Mouse (Mus musculus) stomach, embryonic 16.5 days (tissue): ENCODE measurements around the gene 2310009B15Rik. TPM values are rescaled to one million over a fixed set of nuclear protein-coding genes. Genes with fewer than 3 reads are reported as not detected.
A peak's percentile ranks its signal among the peaks of the same experiment; 100 is the strongest.

Source experiments
- ATAC-seq: fragments of 200-750 bp; cut with Nextera tagmentation; 2 replicates; pipeline ENCODE4 v1.8.0; 2017; ENCODE audit warnings: moderate number of reproducible peaks, moderate TSS enrichment; ENCODE audit not compliant: insufficient read depth, low FRiP score
- H3K27ac ChIP-seq: fragments of 300-500 bp; sonication (generic); 2 replicates; pipeline ENCODE4 v1.5.1; 2014; ENCODE audit warnings: low read length
- H3K27me3 ChIP-seq: fragments of 300-500 bp; sonication (generic); 2 replicates; pipeline ENCODE4 v1.6.1; 2014; ENCODE audit warnings: low read length, control low read depth, mixed read lengths; ENCODE audit not compliant: control insufficient read depth, insufficient read depth
- H3K36me3 ChIP-seq: fragments of 300-500 bp; sonication (generic); 2 replicates; pipeline ENCODE4 v1.6.1; 2014; ENCODE audit warnings: low read length; ENCODE audit not compliant: control insufficient read depth, insufficient read depth
- H3K4me1 ChIP-seq: fragments of 300-500 bp; sonication (generic); 2 replicates; pipeline ENCODE4 v1.6.1; 2014; ENCODE audit warnings: low read length, control low read depth, mixed read lengths; ENCODE audit not compliant: control insufficient read depth, insufficient read depth
- H3K4me2 ChIP-seq: fragments of 300-500 bp; sonication (generic); 2 replicates; pipeline ENCODE4 v1.6.1; 2014; ENCODE audit warnings: low read depth, low read length, mixed read lengths
- H3K4me3 ChIP-seq: fragments of 300-500 bp; sonication (generic); replicated peaks from 2 replicates; pipeline ENCODE4 v1.5.1; 2014; ENCODE audit warnings: mild to moderate bottlenecking, low read length
- H3K9ac ChIP-seq: fragments of 300-500 bp; sonication (generic); 2 replicates; pipeline ENCODE4 v1.6.1; 2014; ENCODE audit warnings: low read length
- H3K9me3 ChIP-seq: fragments of 300-500 bp; sonication (generic); replicated peaks from 2 replicates; pipeline ENCODE4 v1.6.1; 2016; ENCODE audit warnings: low read length, control low read depth; ENCODE audit not compliant: control insufficient read depth
- WGBS: fragments of 180-500 bp; shearing (Covaris S2); extraction: QIAGEN DNeasy Blood & Tissue Kit; methylation state at CpG from one replicate; pipeline ENCODE4 v1.1.7; 2014; 5-methylcytosine and 5-hydroxymethylcytosine counted together
- polyA plus RNA-seq: library from polyadenylated mRNA; unstranded; fragments of >200 nt; fragmentation: Nextera tagmentation; extraction: Ambion mirVana; gene quantifications from 2 replicates; pipeline ENCODE4 v1.2.1, GENCODE M21; 2015

2310009B15Rik gene
- polyA plus RNA-seq, 1 experiment from 2014 or later, result 39.6 TPM

DNA sequence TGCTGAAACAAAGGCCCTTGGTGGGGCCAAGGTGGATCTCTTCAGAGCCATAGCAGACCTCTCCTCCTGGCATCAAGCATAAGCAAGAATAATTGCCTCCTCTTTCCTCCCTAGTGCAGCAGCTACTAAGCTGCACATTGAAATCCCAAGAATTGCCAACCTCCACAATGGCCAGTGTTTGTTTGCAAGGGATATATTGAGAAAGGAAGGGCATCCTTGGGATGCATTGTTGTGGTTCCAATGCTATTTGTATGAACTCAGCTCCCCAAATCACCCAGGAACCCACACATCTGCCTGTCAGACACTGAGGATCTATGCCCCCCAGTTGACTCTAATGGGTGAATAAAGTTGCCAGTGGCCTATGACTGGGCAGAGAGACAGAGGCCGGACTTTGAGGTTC lies 5.8 kb downstream of the 2310009B15Rik start:
- no peaks in the 10 kb centered on the region for H3K9me3 ChIP-seq
- H3K4me1 ChIP-seq, result peaks cover 12% of the 10 kb centered on the region
- H3K27me3 ChIP-seq, result peaks cover 41% of the 10 kb centered on the region
- WGBS, result 79% methylated on average over 1 of the region's 1 CpGs
- no peak overlapping the region for H3K4me3 ChIP-seq
- no peak overlapping the region for H3K9ac ChIP-seq
- no peak for ATAC-seq
- H3K4me2 ChIP-seq, result no peak overlapping the region
- no peak overlapping the region for H3K27ac ChIP-seq
- H3K36me3 ChIP-seq, result no peaks in the 10 kb centered on the region

DNA sequence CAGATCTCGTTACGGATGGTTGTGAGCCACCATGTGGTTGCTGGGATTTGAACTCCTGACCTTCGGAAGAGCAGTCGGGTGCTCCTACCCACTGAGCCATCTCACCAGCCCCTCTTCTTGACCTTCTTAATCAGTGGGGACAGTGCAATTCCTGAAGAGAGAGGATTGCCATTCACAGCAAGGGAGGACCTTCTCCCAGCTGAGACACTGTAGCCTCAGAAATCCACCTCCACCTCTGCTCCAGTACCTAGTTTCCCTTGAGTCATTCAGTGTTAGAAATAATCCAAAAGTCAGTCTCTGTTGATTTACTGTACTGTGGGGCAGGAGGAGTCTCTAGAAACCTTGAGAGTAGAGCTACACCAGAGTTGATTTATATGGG lies 6.5 kb downstream of the 2310009B15Rik start:
- H3K9ac ChIP-seq, result no peak overlapping the region
- no peak overlapping the region for H3K4me3 ChIP-seq
- H3K27me3 ChIP-seq, result peaks cover 47% of the 10 kb centered on the region
- H3K4me2 ChIP-seq, result no peak overlapping the region
- WGBS, result 57% methylated on average over 2 of the region's 4 CpGs
- no peaks in the 10 kb centered on the region for H3K36me3 ChIP-seq
- no peak for ATAC-seq
- H3K4me1 ChIP-seq, result peaks cover 9% of the 10 kb centered on the region
- H3K27ac ChIP-seq, result no peak overlapping the region
- H3K9me3 ChIP-seq, result no peaks in the 10 kb centered on the region

DNA sequence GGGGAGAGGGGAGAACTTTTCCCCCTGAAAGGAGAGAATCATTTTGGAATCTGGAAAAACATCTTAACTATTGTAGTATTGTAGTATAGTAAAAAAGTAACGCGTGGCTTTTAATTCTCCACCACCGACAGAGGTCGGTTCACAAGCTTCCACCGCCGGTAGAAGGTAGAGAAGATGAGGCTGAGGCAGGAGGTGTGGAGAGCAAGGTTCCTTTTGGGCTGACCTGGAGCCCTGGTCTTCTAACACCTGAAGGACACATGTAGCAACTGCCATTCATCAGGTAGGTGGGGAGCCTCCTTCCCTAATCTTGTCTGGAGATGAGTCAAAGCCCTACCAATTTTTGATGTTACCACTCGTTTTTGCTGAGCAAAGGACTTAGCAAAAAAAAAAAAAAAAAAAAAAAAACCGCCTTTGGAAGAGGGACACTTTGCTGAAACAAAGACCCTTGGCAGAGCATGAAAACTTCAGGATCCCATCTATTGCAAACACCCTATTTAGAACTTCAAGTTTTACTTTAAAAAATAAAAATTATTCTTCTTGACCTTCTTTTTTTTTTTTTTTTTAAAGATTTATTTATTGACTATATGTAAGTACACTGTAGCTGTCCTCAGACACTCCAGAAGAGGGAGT lies 7.0 kb downstream of the 2310009B15Rik start:
- Histone ChIP-seq H3K9me3 (no peaks in the 10 kb centered on the region), H3K4me1 (peaks cover 8% of the 10 kb centered on the region), H3K4me2 (no peak overlapping the region), H3K4me3 (no peak overlapping the region), H3K27me3 (peaks cover 52% of the 10 kb centered on the region), H3K27ac (no peak overlapping the region), H3K36me3 (no peaks in the 10 kb centered on the region), H3K9ac (no peak overlapping the region)
- ATAC-seq, result no peak
- WGBS, result 14% methylated on average over 8 of the region's 8 CpGs

- no peak within 1 kb of the TSS for H3K27ac ChIP-seq
- peak; percentile 51; the same call in 1 of the 2 replicates for ATAC-seq
- H3K36me3 ChIP-seq, result no peaks in the 10 kb centered on the region
- H3K4me2 ChIP-seq, result peak within 1 kb of the TSS; percentile 50
- H3K4me1 ChIP-seq, result peaks cover 9% of the 10 kb centered on the region
- no peak within 1 kb of the TSS for H3K9ac ChIP-seq
- H3K27me3 ChIP-seq, result peaks cover 61% of the 10 kb centered on the region
- H3K9me3 ChIP-seq, result no peaks in the 10 kb centered on the region
- H3K4me3 ChIP-seq, result peak within 1 kb of the TSS; percentile 34
- 1% methylated on average over 33 of the region's 33 CpGs for WGBS
Observed at GRCm38 (mm10) chr1:138848511-138849109, 8.0 kb downstream of the 2310009B15Rik start, which contains the start of gene Lhx9. Lhx9 (minus strand) TSS chr1:138848577.

- Histone ChIP-seq H3K9ac (no peak overlapping the region), H3K9me3 (no peaks in the 10 kb centered on the region), H3K4me2 (peak overlapping the region; percentile 50), H3K27me3 (peaks cover 64% of the 10 kb centered on the region), H3K4me1 (peaks cover 14% of the 10 kb centered on the region), H3K27ac (no peak overlapping the region), H3K36me3 (no peaks in the 10 kb centered on the region), H3K4me3 (peak overlapping the region; percentile 34)
- ATAC-seq, result 0 out of 2 replicates have a peak, but pooled peaks have one; percentile 14
- under 1% methylated on average over 16 of the region's 16 CpGs for WGBS
Observed at GRCm38 (mm10) chr1:138848026-138848425, 8.6 kb downstream of the 2310009B15Rik start.

- Histone ChIP-seq H3K27me3 (peaks cover 66% of the 10 kb centered on the region), H3K27ac (no peak overlapping the region), H3K9ac (no peak overlapping the region), H3K4me1 (peaks cover 14% of the 10 kb centered on the region), H3K9me3 (no peaks in the 10 kb centered on the region), H3K4me3 (peak overlapping the region; percentile 26), H3K4me2 (0 out of 2 replicates have a peak overlapping the region, but pooled peaks have one; percentile 21), H3K36me3 (no peaks in the 10 kb centered on the region)
- no peak for ATAC-seq
- whole genome bisulfite sequencing, result 2% methylated on average over 21 of the region's 21 CpGs
Observed at GRCm38 (mm10) chr1:138847146-138847545, 9.5 kb downstream of the 2310009B15Rik start.

GRCm38 (mm10) chr1:138846581-138846980 lies 10.1 kb downstream of the 2310009B15Rik start:
- H3K4me1 ChIP-seq, result peaks cover 16% of the 10 kb centered on the region
- ATAC-seq, result no peak
- WGBS, result 10% methylated on average over 9 of the region's 9 CpGs
- H3K4me3 ChIP-seq, result no peak overlapping the region
- no peak overlapping the region for H3K4me2 ChIP-seq
- H3K27me3 ChIP-seq, result peaks cover 68% of the 10 kb centered on the region
- H3K27ac ChIP-seq, result no peak overlapping the region
- no peaks in the 10 kb centered on the region for H3K36me3 ChIP-seq
- no peak overlapping the region for H3K9ac ChIP-seq
- H3K9me3 ChIP-seq, result no peaks in the 10 kb centered on the region

DNA sequence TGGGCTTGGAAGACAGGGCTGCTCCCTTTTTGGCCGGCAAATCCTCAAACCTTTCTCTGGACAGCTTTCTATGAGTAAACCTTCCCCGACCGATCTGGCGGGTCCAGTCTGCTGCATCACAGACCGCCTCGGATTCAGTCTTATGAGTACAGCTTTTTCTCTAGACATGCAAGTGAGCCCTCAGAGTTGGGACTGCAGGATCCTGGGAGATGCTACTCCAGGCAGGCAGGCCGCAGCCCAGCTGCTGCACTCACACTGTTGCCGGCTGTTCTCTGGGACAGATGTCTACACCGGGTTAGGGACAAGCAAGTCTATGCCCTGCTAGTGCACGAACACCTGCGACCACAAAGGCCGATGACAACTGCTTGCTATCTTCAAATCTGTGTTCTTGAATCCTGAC lies 10.5 kb downstream of the 2310009B15Rik start:
- Histone ChIP-seq H3K27ac (no peak overlapping the region), H3K9ac (no peak overlapping the region), H3K4me3 (no peak overlapping the region), H3K36me3 (no peaks in the 10 kb centered on the region), H3K4me1 (peaks cover 21% of the 10 kb centered on the region), H3K4me2 (no peak overlapping the region), H3K9me3 (no peaks in the 10 kb centered on the region), H3K27me3 (peaks cover 73% of the 10 kb centered on the region)
- ATAC-seq, result no peak
- WGBS, result 8% methylated on average over 12 of the region's 12 CpGs

GRCm38 (mm10) chr1:138845481-138845880 lies 11.2 kb downstream of the 2310009B15Rik start:
- Histone ChIP-seq H3K36me3 (no peaks in the 10 kb centered on the region), H3K4me2 (no peak overlapping the region), H3K9me3 (no peaks in the 10 kb centered on the region), H3K4me3 (no peak overlapping the region), H3K9ac (no peak overlapping the region), H3K27ac (no peak overlapping the region), H3K27me3 (peaks cover 73% of the 10 kb centered on the region), H3K4me1 (peaks cover 21% of the 10 kb centered on the region)
- ATAC-seq, result no peak
- 23% methylated on average over 3 of the region's 3 CpGs for WGBS
